Mouse (Mus musculus): ENCODE results near the gene Dnajb6.

- no peak for TF ChIP-seq CTCF (IDR thresholded peaks at IDR 0.05; ENCODE audit: extremely low read depth, insufficient read length, insufficient replicate concordance, low read depth, low read length)
- no peak for TF ChIP-seq POLR2A (IDR thresholded peaks at IDR 0.05; ENCODE audit: low read depth, low read length)
Observed at GRCm38 (mm10) chr5:29738076-29738475, 2.6 kb downstream of the Dnajb6 start.
